ENCODE assay signal across 10 mouse cellular contexts in the genomic region with DNA sequence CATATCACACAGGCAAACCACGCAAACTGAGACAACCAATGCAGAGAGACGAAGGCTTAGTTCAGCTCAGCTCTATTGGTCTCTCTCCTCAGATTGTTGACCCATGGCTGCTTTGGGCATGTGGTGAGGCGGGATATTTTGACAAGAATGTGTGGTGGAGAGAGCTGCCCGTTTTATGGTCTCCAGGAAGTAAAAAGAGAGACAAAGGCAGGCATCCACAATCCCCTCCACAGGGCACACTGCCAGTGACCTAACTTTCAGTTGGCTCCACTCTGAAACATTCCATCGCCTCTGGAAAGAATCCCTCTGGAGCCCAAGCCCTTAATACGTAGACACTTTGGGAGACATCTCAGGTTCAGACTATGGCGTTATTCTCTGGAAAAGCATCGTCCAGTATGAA. TPM values are rescaled to one million over a fixed set of nuclear protein-coding genes. Genes with fewer than 3 reads are reported as not detected.
DNase-seq lines count a peak whose midpoint lies in the region; ATAC-seq lines count a peak whose summit lies in the region.
"Had no signal": no experiment of that assay in that cellular context is flagged by ENCODE, and none has a peak within 500 bp of the region (broad histone marks: within the 10 kb centered on the region; RNA-seq: fewer than 3 reads in every experiment).

No protein-coding gene starts in this region.

- no peaks in the 10 kb centered on the region for H3K9me3 ChIP-seq in heart, embryonic 15.5 days (replicated peaks)
- H3K9me3 ChIP-seq in midbrain, embryonic 15.5 days = no peaks in the 10 kb centered on the region

- H3K4me2 ChIP-seq in heart, embryonic 15.5 days = no peak overlapping the region
- no peak overlapping the region for H3K4me2 ChIP-seq in midbrain, embryonic 15.5 days

- DNase-seq in heart, postnatal 36 days = no peak
- peak; percentile 29 for DNase-seq in left cerebral cortex, postnatal 4 days
- no peak for DNase-seq in left cerebral cortex, postnatal 36 days (ENCODE audit: low spot score in 2 of 2)
- peak; percentile 61 for DNase-seq in adipocyte (ENCODE audit: low spot score)
- DNase-seq in lung, postnatal 10 days = peak; percentile 66
- no peak for DNase-seq in embryo, embryonic 10.5 days (ENCODE audit: low spot score)
- DNase-seq: kidney, postnatal 10 days had no signal

- H3K36me3 ChIP-seq in heart, embryonic 15.5 days = no peaks in the 10 kb centered on the region
- H3K36me3 ChIP-seq in midbrain, embryonic 15.5 days (replicated peaks) = no peaks in the 10 kb centered on the region

- no peak for ATAC-seq in heart, embryonic 15.5 days (replicated peaks; ENCODE audit: insufficient number of reproducible peaks, insufficient read depth, low FRiP score, low read depth)
- no peak for ATAC-seq in midbrain, embryonic 15.5 days (replicated peaks)
- ATAC-seq: CD4-positive, CD25-positive, alpha-beta regulatory T cell, adult 4 months had no signal

- H3K4me1 ChIP-seq in heart, embryonic 15.5 days (replicated peaks) = peaks cover 26% of the 10 kb centered on the region
- H3K4me1 ChIP-seq in midbrain, embryonic 15.5 days = no peaks in the 10 kb centered on the region

- WGBS in heart, embryonic 15.5 days = 42% methylated on average over 8 of the region's 8 CpGs
- 66% methylated on average over 8 of the region's 8 CpGs for WGBS in midbrain, embryonic 15.5 days

- H3K27ac ChIP-seq in heart, embryonic 15.5 days = peak overlapping the region; percentile 60
- H3K27ac ChIP-seq in midbrain, embryonic 15.5 days = no peak overlapping the region

- intact Hi-C loops in heart, postnatal 36 days (cut with DNase I) = no loop called here
- intact Hi-C loops in left cerebral cortex, postnatal 4 days (cut with DNase I) = no loop called here
- intact Hi-C loops in left cerebral cortex, postnatal 36 days (cut with DNase I) = no loop called here

- no peak overlapping the region for H3K4me3 ChIP-seq in heart, embryonic 15.5 days
- no peak overlapping the region for H3K4me3 ChIP-seq in midbrain, embryonic 15.5 days

- no peak overlapping the region for H3K9ac ChIP-seq in heart, embryonic 15.5 days
- no peak overlapping the region for H3K9ac ChIP-seq in midbrain, embryonic 15.5 days

- H3K27me3 ChIP-seq in heart, embryonic 15.5 days = no peaks in the 10 kb centered on the region
- no peaks in the 10 kb centered on the region for H3K27me3 ChIP-seq in midbrain, embryonic 15.5 days (replicated peaks)

RNA-seq across cellular contexts. Expression of a gene that starts 10.8 kb away (rescaled TPM):
- 12.0 and 15.5 TPM in 2 replicates for polyA plus RNA-seq in heart, embryonic 15.5 days (2015; fragmentation: Nextera tagmentation; extraction: Ambion mirVana)
- total RNA-seq in heart, postnatal 36 days (2021) = 10 to 100 TPM; 11.0 to 12.8 TPM
- 10 to 100 TPM; 23.2 to 27.3 TPM for total RNA-seq in left cerebral cortex, postnatal 4 days (2021)
- 10 to 100 TPM; 21.9 to 23.4 TPM for total RNA-seq in left cerebral cortex, postnatal 36 days (2021)
- 19.5 and 19.9 TPM in 2 replicates for polyA plus RNA-seq in midbrain, embryonic 15.5 days (2015; fragmentation: Nextera tagmentation; extraction: Ambion mirVana)

RNA-seq across cellular contexts. Expression of a gene that starts 56.7 kb away (rescaled TPM):
- polyA plus RNA-seq in heart, embryonic 15.5 days (2015; fragmentation: Nextera tagmentation; extraction: Ambion mirVana) = 10.8 and 10.9 TPM in 2 replicates
- 10 to 100 TPM; 22.8 to 24.4 TPM for total RNA-seq in heart, postnatal 36 days (2021)
- 10 to 100 TPM; 47.6 to 49.8 TPM for total RNA-seq in left cerebral cortex, postnatal 4 days (2021)
- total RNA-seq in left cerebral cortex, postnatal 36 days (2021) = 10 to 100 TPM; 50.7 to 55.3 TPM
- 22.4 and 23.6 TPM in 2 replicates for polyA plus RNA-seq in midbrain, embryonic 15.5 days (2015; fragmentation: Nextera tagmentation; extraction: Ambion mirVana)

Comparison
In these comparisons a context has a peak if more than half of its experiments do, and no peak if none do; other contexts are left out.
1. DNase-seq: peak in left cerebral cortex, postnatal 4 days (single experiment), adipocyte (single experiment) and lung, postnatal 10 days (single experiment); none in heart, postnatal 36 days (0 of 2), left cerebral cortex, postnatal 36 days (0 of 2) and embryo, embryonic 10.5 days (single experiment).